Mouse (Mus musculus) skeletal muscle tissue, adult 2 months (tissue): ENCODE measurements around the gene Shank3.

Experiments used
- DNase-seq: peaks from one replicate; pipeline ENCODE4 v3.0.0-alpha.2; 2012; ENCODE audit warnings: low read depth, low spot score

The Shank3 gene

GRCm38 (mm10) chr15:89477091-89477491 lies 22.3 kb upstream of the Shank3 start, which contains the start of gene Arsa:
Arsa (minus strand) TSS chr15:89477425.
- DNase-seq, result no peak

- no peak for DNase-seq
Measured at GRCm38 (mm10) chr15:89477806-89478205, 21.6 kb upstream of the Shank3 start.

GRCm38 (mm10) chr15:89478622-89479021 lies 20.8 kb upstream of the Shank3 start:
- no peak for DNase-seq

GRCm38 (mm10) chr15:89480584-89480983 lies 18.8 kb upstream of the Shank3 start:
- DNase-seq, result peak; percentile 72

GRCm38 (mm10) chr15:89488182-89488581 lies 11.2 kb upstream of the Shank3 start:
- DNase-seq, result no peak

GRCm38 (mm10) chr15:89488611-89489117 lies 10.8 kb upstream of the Shank3 start:
- no peak for DNase-seq

GRCm38 (mm10) chr15:89494970-89495369 lies 4.5 kb upstream of the Shank3 start:
- DNase-seq, result no peak

GRCm38 (mm10) chr15:89496131-89496530 lies 3.3 kb upstream of the Shank3 start:
- DNase-seq, result no peak

- no peak for DNase-seq
Measured at GRCm38 (mm10) chr15:89496841-89497240, 2.6 kb upstream of the Shank3 start.

- peak; percentile 68 for DNase-seq
Measured at GRCm38 (mm10) chr15:89497391-89498048, 1.9 kb upstream of the Shank3 start.

GRCm38 (mm10) chr15:89498049-89498960 lies 1.1 kb upstream of the Shank3 start:
- no peak for DNase-seq

- DNase-seq, result no peak
Measured at GRCm38 (mm10) chr15:89499784-89500220, 379 bp downstream of the Shank3 start.

GRCm38 (mm10) chr15:89500221-89500791 lies 883 bp downstream of the Shank3 start:
- DNase-seq, result no peak

- no peak for DNase-seq
Measured at GRCm38 (mm10) chr15:89501321-89501720, 1.9 kb downstream of the Shank3 start.

GRCm38 (mm10) chr15:89504838-89505237 lies 5.4 kb downstream of the Shank3 start:
- DNase-seq, result no peak

- DNase-seq, result no peak
Measured at GRCm38 (mm10) chr15:89507751-89508150, 8.3 kb downstream of the Shank3 start.

GRCm38 (mm10) chr15:89512679-89513078 lies 13.3 kb downstream of the Shank3 start:
- no peak for DNase-seq

GRCm38 (mm10) chr15:89521951-89522350 lies 22.5 kb downstream of the Shank3 start:
- no peak for DNase-seq

GRCm38 (mm10) chr15:89522566-89523282 lies 23.3 kb downstream of the Shank3 start:
- DNase-seq, result no peak

- DNase-seq, result no peak
Measured at GRCm38 (mm10) chr15:89523283-89523832, 23.9 kb downstream of the Shank3 start.

GRCm38 (mm10) chr15:89524001-89524571 lies 24.7 kb downstream of the Shank3 start:
- DNase-seq, result no peak
